Mouse (Mus musculus): ENCODE measurements at regions not wholly inside any gene's neighbourhood (a gene's known extent, or its start where the extent isn't known, plus 50 kb on each side); places are given as distances from the start of the nearest gene placed in this dataset.

DNA sequence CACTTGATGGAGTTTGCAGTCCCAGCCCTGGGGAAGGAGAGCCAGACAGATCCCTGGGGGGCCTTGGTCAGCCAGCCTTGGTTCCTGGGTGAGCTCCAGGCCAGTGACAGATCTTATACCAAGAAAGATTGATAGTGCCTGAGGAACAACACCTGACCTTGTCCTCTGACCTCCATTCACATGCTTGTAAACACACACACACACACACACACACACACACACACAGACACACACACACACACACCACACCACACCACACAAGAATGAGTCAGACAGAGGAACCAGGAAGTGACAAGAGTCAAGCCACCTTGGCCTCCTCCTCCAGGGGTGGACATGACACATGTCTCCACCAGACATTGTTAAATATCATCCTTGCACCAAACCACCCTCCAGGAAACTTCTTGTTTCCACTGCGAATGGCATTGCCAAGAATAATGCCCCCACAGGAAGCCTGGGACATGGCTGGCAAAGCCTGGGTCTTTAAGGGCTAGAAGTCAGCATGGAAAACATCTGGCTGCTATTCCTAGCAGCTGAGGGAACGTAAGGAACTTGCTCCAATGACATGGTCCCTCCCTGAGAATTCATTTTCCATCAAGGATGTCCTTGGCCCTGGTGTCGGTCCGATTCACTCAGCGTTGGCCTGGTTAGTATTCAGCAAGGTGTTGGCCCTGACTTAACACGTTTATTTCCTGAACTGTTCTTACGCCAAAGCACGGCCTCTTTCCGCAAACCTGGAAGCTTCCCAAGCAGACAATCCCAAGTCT, 147.9 kb downstream of the Tomm20 start:
- TF ChIP-seq CTCF (conservative IDR thresholded peaks at IDR 0.05 in 1 of 2, IDR thresholded peaks at IDR 0.05 in 1 of 2; ENCODE audit: low read depth in 2 of 2, low read length in 2 of 2) (no peak), USF1 (IDR thresholded peaks at IDR 0.05; ENCODE audit: low read depth, low read length) (no peak), POLR2A (IDR thresholded peaks at IDR 0.05; ENCODE audit: low read depth, low read length) (no peak), E2F4 (IDR thresholded peaks at IDR 0.05; ENCODE audit: insufficient replicate concordance, low read depth, low read length) (no peak), ZKSCAN1 (IDR thresholded peaks at IDR 0.05; ENCODE audit: borderline replicate concordance, low read depth, low read length) (no peak), ELF1 (IDR thresholded peaks at IDR 0.05; ENCODE audit: low read depth, low read length) (peak; percentile 48), ZMIZ1 (IDR thresholded peaks at IDR 0.05; ENCODE audit: low read depth, low read length) (no peak), TBP (conservative IDR thresholded peaks at IDR 0.05; ENCODE audit: low read depth, low read length) (no peak), IRF4 (IDR thresholded peaks at IDR 0.05; ENCODE audit: low read depth, low read length) (no peak)
